Mouse (Mus musculus) activated CD4-positive, CD25-positive, alpha-beta regulatory T cell, adult 4 months (primary cell): ENCODE measurements at regions not wholly inside any gene's neighbourhood (a gene's known extent, or its start where the extent isn't known, plus 50 kb on each side); places are given as distances from the start of the nearest gene placed in this dataset.

Experiments used
- ATAC-seq: one replicate; pipeline ENCODE4 v1.8.0; 2017

- ATAC-seq, result no peak
These were observed 54.1 kb upstream of the 1700012A03Rik start for GRCm38 (mm10) chr6:31995977-31996376.

- no peak for ATAC-seq
These were observed 54.8 kb upstream of the 1700012A03Rik start for GRCm38 (mm10) chr6:31995249-31995648.

GRCm38 (mm10) chr6:31985698-31986097 is 64.3 kb upstream of the 1700012A03Rik start:
- ATAC-seq, result no peak

GRCm38 (mm10) chr6:31976705-31977104 is 73.3 kb upstream of the 1700012A03Rik start:
- no peak for ATAC-seq

GRCm38 (mm10) chr6:31948063-31948481 is 102.0 kb upstream of the 1700012A03Rik start:
- ATAC-seq, result no peak

- ATAC-seq, result no peak
These were observed 103.5 kb upstream of the 1700012A03Rik start for GRCm38 (mm10) chr6:31946572-31946971.

- no peak for ATAC-seq
These were observed 104.7 kb upstream of the 1700012A03Rik start for GRCm38 (mm10) chr6:31945347-31945746.

GRCm38 (mm10) chr6:31944546-31944945 is 105.5 kb upstream of the 1700012A03Rik start:
- ATAC-seq, result no peak

- no peak for ATAC-seq
These were observed 107.3 kb upstream of the 1700012A03Rik start for GRCm38 (mm10) chr6:31942696-31943095.

- no peak for ATAC-seq
These were observed 111.7 kb upstream of the 1700012A03Rik start for GRCm38 (mm10) chr6:31938216-31938814.

GRCm38 (mm10) chr6:31937146-31937545 is 112.9 kb upstream of the 1700012A03Rik start:
- no peak for ATAC-seq

GRCm38 (mm10) chr6:31934826-31935225 is 115.2 kb upstream of the 1700012A03Rik start:
- no peak for ATAC-seq

- no peak for ATAC-seq
These were observed 116.1 kb upstream of the 1700012A03Rik start for GRCm38 (mm10) chr6:31933956-31934355.

GRCm38 (mm10) chr6:31933364-31933763 is 116.7 kb upstream of the 1700012A03Rik start:
- ATAC-seq, result no peak

- ATAC-seq, result no peak
These were observed 118.9 kb upstream of the 1700012A03Rik start for GRCm38 (mm10) chr6:31931116-31931515.

GRCm38 (mm10) chr6:31929165-31929564 is 120.9 kb upstream of the 1700012A03Rik start:
- no peak for ATAC-seq

GRCm38 (mm10) chr6:31927181-31927580 is 122.9 kb upstream of the 1700012A03Rik start:
- ATAC-seq, result no peak

GRCm38 (mm10) chr6:31924669-31925046 is 125.4 kb upstream of the 1700012A03Rik start:
- ATAC-seq, result no peak

- no peak for ATAC-seq
These were observed 125.9 kb upstream of the 1700012A03Rik start for GRCm38 (mm10) chr6:31923951-31924668.

GRCm38 (mm10) chr6:31921561-31922152 is 128.4 kb upstream of the 1700012A03Rik start:
- no peak for ATAC-seq

GRCm38 (mm10) chr6:31917411-31918131 is 132.5 kb upstream of the 1700012A03Rik start:
- ATAC-seq, result no peak

- ATAC-seq, result no peak
These were observed 148.3 kb upstream of the 1700012A03Rik start for GRCm38 (mm10) chr6:31901791-31902190.

GRCm38 (mm10) chr6:31899055-31899454 is 151.0 kb upstream of the 1700012A03Rik start:
- no peak for ATAC-seq
